Mouse (Mus musculus) right cerebral cortex, postnatal 36 days (tissue): Measurements from ENCODE around the gene Rtn4rl1.

Experiments used
- DNase-seq, 2 experiments: peaks; one replicate each; pipeline ENCODE4 v3.0.0; 2022; ENCODE audit warnings: low spot score in 2 of 2, mixed read lengths in 1 of 2

Rtn4rl1 gene

GRCm38 (mm10) chr11:75193256-75194071 lies at the start of gene Rtn4rl1:
TSS of gene Rtn4rl1 (plus strand) at chr11:75193783.
- DNase-seq = no peak

GRCm38 (mm10) chr11:75145841-75146240 lies 47.7 kb upstream of the Rtn4rl1 start:
- no peak for DNase-seq

- no peak for DNase-seq
These were observed 46.3 kb upstream of the Rtn4rl1 start for GRCm38 (mm10) chr11:75147106-75147845.

- no peak for DNase-seq
These were observed 45.8 kb upstream of the Rtn4rl1 start for GRCm38 (mm10) chr11:75147846-75148168.

- no peak for DNase-seq
These were observed 45.1 kb upstream of the Rtn4rl1 start for GRCm38 (mm10) chr11:75148332-75149035.

GRCm38 (mm10) chr11:75150346-75150745 lies 43.2 kb upstream of the Rtn4rl1 start:
- no peak for DNase-seq

GRCm38 (mm10) chr11:75152603-75153557 lies 40.7 kb upstream of the Rtn4rl1 start:
- no peak for DNase-seq

- no peak for DNase-seq
These were observed 39.5 kb upstream of the Rtn4rl1 start for GRCm38 (mm10) chr11:75154053-75154585.

GRCm38 (mm10) chr11:75155985-75156384 lies 37.6 kb upstream of the Rtn4rl1 start:
- no peak for DNase-seq

GRCm38 (mm10) chr11:75156416-75156815 lies 37.2 kb upstream of the Rtn4rl1 start:
- no peak for DNase-seq

- no peak for DNase-seq
These were observed 36.5 kb upstream of the Rtn4rl1 start for GRCm38 (mm10) chr11:75157037-75157436.

- no peak for DNase-seq
These were observed 35.7 kb upstream of the Rtn4rl1 start for GRCm38 (mm10) chr11:75157901-75158300.

- no peak for DNase-seq
These were observed 35.2 kb upstream of the Rtn4rl1 start for GRCm38 (mm10) chr11:75158432-75158831.

GRCm38 (mm10) chr11:75159564-75159963 lies 34.0 kb upstream of the Rtn4rl1 start:
- no peak for DNase-seq

GRCm38 (mm10) chr11:75160954-75161353 lies 32.6 kb upstream of the Rtn4rl1 start:
- DNase-seq = no peak

GRCm38 (mm10) chr11:75161417-75162008 lies 32.1 kb upstream of the Rtn4rl1 start:
- no peak for DNase-seq

GRCm38 (mm10) chr11:75162591-75163080 lies 30.9 kb upstream of the Rtn4rl1 start:
- DNase-seq = no peak

GRCm38 (mm10) chr11:75163379-75163778 lies 30.2 kb upstream of the Rtn4rl1 start:
- DNase-seq = no peak

GRCm38 (mm10) chr11:75164051-75164450 lies 29.5 kb upstream of the Rtn4rl1 start:
- DNase-seq = no peak

GRCm38 (mm10) chr11:75164750-75165149 lies 28.8 kb upstream of the Rtn4rl1 start:
- no peak for DNase-seq
